Mouse (Mus musculus) ES-E14 (cell line): Measurements from ENCODE around the gene Tyw1.

Experiments
- HCFC1 ChIP-seq: IDR thresholded peaks from 2 replicates; pipeline ENCODE4 v1.6.1; 2012; ENCODE audit warnings: low read length, inconsistent platforms, borderline replicate concordance; ENCODE audit not compliant: insufficient read depth
- MAFK ChIP-seq: IDR thresholded peaks from 2 replicates; pipeline ENCODE4 v1.6.1; 2014; ENCODE audit warnings: mild to moderate bottlenecking, low read depth, low read length, inconsistent platforms; ENCODE audit not compliant: insufficient read depth

DNA sequence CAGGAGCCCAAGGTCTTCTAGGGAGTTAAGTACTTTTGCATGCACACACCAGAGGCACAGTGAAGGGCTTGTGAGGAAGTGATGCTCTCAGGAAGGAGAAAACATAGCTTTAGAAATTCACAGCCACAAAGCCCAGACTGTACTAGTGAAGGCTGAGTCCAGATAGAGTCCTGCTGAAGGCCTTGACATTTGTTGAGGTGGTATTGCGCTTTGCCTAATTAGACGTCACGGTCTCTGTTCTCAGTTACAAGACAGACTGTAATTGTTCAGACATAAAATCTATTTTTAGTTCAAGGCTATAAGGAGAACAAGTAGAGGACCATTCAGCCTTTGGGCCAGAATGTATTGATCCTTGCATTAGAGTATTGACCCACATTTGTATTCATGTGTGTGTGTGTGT lies 58.1 kb downstream of the Tyw1 start:
- no peak for TF ChIP-seq HCFC1
- TF ChIP-seq MAFK = no peak
